Mouse (Mus musculus) kidney, adult 8-10 months (tissue): ENCODE results near the gene Camta1.

Experiments used
- DNase-seq, 2 experiments: peaks; one replicate each; pipeline ENCODE4 v3.0.0; 2022

Camta1 gene

GRCm38 (mm10) chr4:151306311-151306765 is 555.3 kb downstream of the Camta1 start:
- DNase-seq: no peak

DNA sequence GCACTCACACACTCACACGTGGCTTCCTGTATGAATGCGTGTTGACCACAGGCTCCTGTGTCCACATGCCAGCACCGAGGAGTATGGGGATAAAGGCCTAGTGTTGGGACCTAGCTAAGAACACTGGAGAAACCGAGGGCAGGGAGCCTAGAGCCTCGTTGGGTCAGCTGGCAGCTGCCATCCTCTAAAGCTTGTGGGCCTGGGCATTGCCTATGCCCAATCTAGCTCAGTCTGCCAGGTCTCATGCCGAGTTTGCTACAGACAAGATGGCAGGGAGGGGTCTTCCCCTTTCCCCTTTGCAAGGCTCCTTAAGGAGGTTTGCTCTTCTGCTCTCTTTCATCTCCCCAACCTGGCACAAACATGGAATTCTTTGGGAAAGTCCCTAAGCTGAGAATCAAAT is 555.9 kb downstream of the Camta1 start:
- no peak for DNase-seq

GRCm38 (mm10) chr4:151303931-151304330 is 557.7 kb downstream of the Camta1 start:
- no peak for DNase-seq

DNA sequence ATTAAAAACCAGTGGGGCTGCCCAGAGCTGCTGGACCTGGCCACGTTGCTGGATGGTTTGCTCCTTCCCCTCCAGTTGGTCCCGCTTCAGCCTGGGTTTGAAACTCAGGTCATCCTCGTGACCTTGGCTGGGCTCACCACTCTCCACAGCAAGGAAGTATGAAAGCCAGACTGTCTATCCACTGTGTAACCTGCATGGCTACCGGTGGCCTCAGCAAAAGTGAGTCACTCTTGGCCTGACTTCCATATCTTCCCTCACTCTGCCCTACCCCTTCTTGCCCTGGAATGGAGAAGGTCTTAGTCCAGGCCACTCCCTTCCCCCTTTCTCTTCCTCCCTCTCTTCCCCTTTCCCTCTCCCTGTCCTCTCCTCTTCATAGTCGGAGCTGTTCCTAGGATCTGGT is 558.2 kb downstream of the Camta1 start:
- DNase-seq: no peak

DNA sequence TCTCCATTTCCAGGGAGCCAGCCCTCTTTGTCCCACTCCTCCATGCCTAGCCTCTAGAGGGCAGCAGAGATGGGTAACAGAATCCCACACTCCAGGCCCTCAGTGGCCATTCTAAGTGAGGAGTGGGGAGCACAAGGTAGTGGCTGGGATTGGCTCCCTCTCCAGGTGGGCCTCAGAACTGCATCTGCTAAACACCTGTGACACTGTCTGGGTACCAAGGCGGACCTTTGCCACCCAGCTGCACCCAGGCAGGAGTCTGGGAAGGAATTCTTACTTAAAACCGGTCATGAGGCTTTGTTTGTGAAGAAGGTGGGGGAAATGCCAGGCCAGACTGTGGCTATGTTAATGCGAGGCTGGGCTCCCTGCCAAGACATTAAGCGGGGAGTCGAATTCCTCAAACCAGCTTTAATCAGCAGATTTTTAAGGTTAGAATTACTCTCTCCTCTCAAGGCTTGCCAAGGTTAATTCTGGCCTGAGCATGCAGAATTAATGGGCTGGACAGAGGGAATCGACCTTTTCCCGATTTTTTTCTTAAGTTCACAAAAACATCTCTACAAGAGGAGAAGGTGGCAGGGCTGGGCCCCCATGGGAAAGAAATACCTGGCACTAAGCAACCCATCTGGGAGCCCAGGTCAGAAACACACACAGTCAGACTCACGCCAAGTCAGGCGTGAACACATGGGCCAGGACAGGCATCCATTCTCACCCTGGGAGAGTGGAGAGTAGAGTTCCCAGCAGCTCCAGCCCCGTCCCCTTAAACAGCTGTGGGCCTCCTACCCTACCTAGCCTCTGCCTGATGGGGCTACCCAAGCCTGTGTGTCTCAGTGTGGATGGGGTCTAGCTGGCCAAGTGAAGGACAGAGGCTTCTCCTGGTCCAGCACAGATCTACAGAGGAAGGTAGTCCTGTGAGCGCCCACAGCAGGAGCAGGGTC is 559.2 kb downstream of the Camta1 start:
- peak; percentile 97 to 98 for DNase-seq

DNA sequence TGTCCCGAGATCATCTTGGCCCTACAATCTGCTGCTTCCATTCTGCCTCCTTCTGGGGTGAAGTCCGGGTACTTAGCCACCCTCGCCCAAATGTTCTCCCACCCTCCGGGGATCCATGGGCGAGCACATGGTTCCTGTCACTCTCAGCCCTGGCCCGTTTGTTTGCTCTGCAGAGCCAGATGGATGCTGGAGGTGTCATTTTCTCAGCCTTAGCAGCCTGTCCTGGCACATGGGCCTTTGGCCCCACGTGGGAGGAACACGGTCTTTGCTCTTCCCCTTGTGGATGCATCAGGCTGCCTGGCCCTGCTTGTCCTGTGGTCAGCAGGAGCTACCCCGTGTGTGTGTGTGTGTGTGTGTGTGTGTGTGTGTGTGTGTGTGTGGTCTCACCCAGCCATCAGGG is 560.3 kb downstream of the Camta1 start:
- peak; percentile 52 to 53 for DNase-seq

GRCm38 (mm10) chr4:151300706-151301105 is 561.0 kb downstream of the Camta1 start:
- no peak for DNase-seq

DNA sequence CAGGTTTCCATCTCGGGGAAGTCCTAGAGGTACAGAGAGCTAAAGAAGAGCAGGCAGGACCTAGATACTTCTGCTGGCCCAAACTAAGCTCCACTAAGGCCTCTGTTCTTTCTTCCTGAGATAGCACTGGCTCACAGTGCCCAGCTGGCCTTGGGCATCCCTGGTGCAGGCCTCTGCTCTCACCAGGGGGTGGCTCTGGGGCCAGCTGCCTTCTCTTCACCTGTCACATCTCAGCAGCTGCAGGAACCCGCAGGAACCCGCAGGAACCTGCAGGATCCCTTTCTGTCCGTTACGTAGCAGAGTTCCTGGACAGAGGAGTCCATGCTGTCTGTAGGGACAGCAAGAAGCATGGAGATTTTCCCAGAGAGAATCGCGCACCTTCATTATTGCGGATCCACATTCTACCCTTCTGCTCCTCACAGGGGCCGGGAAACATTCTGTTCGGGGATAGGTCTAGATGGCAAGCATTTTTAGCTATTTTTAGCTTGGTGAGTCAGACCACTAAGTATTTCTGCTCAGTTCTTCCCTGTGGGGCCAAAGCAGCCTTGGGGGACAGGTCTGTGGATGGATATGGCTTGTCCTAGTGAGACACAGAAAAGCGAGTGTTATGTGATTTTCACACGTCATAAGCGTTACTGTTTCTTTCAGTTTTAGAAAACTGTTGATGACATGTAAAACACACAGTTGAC is 566.0 kb downstream of the Camta1 start:
- DNase-seq: no peak

GRCm38 (mm10) chr4:151288893-151289585 is 572.6 kb downstream of the Camta1 start:
- DNase-seq: peak in 1 of 2 experiments; percentile 39

- no peak for DNase-seq
These were observed 575.7 kb downstream of the Camta1 start for GRCm38 (mm10) chr4:151285905-151286445.

GRCm38 (mm10) chr4:151285432-151285831 is 576.2 kb downstream of the Camta1 start:
- no peak for DNase-seq

- peak; percentile 62 to 81 for DNase-seq
These were observed 578.5 kb downstream of the Camta1 start for GRCm38 (mm10) chr4:151283092-151283741.

GRCm38 (mm10) chr4:151282103-151282502 is 579.6 kb downstream of the Camta1 start:
- no peak for DNase-seq

DNA sequence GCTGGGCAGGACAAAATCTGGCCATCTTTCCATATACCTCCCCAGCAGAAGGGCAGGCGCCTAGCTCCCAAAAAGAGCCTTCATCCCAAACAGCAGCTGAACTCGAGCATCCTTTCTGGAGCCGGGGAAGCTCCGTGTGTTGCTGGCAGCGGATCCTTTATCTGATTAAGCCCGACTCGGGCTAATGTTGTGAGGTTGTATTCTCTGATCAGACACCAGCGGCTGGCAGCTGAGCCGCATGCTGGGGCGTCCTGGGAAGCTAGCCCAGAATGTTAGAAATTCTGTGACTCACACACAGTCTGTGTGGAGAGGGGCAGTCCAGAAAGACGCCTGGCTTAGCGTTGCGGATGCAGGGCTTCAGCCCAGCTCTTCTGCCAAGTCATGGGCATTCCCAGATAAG is 586.4 kb downstream of the Camta1 start:
- DNase-seq: no peak

GRCm38 (mm10) chr4:151263786-151264414 is 597.8 kb downstream of the Camta1 start:
- no peak for DNase-seq

DNA sequence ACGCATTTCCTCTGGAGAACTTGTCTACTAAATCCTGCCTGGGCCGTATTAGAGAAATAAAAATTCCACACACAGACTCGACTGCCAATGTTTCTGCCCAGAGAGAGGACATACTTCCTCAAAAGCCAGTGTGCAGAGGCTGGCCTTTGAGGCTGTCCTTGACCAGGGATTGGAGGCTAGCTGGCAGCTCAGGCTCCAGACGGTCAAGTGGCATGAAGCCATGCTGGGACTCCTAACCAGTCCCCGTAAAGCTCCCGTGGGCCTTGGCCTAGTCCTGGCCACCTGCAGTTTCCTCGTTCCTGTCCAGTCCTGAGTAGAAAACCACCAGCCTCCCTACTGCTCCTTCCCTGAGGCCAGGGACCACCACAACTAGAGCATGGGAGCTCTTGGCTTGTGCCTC is 598.6 kb downstream of the Camta1 start:
- DNase-seq: no peak

GRCm38 (mm10) chr4:151256622-151257021 is 605.1 kb downstream of the Camta1 start:
- DNase-seq: no peak

DNA sequence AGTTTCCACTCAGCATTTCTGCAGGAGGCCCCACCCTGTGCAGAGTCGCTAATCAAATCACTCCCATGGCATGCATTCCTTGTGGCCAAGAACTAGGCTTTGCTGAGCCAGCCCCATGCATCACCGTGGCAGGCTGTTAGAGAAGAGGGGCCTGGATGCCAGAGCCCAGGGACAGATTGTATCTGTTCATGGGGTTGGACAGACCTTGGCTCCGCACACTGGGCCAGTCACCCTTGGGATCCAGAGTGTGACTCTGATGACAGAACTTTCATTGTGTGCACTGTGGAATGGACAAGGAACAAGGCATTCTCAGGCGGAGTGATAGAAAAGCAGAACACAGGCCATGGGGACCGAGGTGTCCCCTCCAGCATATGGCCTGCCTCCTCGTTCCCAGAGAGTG is 610.9 kb downstream of the Camta1 start:
- DNase-seq: no peak

GRCm38 (mm10) chr4:151245068-151245797 is 616.4 kb downstream of the Camta1 start:
- DNase-seq: no peak

- no peak for DNase-seq
These were observed 618.2 kb downstream of the Camta1 start for GRCm38 (mm10) chr4:151243445-151243844.

DNA sequence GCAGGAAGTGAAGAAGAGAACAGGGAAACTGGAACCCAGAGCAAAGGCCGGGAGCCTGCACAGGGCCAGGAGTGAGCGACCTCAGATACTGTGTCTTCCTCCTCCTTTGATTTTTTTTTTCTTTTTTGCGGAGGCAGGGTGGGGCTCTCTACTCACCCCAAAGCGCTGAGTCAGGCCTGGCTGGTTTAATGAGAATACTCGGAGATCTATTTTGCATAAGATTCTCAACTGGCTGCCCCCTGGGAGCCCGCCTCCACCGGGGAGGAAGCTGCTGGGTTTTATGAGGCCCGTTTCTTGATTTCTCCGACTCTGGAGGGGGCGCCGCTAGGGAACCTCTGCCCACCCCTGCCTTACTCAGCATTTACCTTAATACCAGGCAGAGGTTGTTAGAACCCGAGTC is 618.9 kb downstream of the Camta1 start:
- DNase-seq: no peak
